Mouse (Mus musculus): ENCODE results near the gene Ndufa4.

DNA sequence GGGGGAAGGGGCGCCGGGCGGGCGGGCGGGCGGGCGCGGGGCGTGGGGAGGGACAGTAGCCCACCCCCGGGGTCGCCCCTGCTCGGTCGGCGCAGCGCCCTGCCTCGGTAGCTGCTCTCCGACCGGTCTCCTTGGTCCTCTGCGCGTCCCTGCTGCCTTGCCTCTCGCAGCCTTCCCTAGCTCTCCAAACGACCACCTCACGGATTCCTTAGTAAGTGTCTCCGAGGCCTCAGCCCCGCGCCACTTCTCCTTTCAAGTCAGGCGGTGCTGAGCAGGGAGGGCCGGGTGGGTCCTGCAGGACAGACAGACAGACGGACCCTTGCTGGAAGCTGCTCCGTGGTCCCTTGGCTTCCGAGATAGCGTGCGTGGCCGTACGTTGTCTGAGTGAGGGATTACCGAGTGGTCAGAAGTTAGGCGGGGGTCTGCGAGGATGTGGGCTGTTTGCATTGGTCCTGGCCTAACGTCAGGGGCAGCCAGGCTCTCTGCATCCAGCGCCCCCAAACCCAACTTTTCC, 18.8 kb upstream of the Ndufa4 start:
- TF ChIP-seq ZNF384 (IDR thresholded peaks at IDR 0.05; ENCODE audit: low read depth, low read length) (no peak), HCFC1 (IDR thresholded peaks at IDR 0.05; ENCODE audit: borderline replicate concordance, insufficient read depth, low read length) (no peak), CHD2 (IDR thresholded peaks at IDR 0.05; ENCODE audit: low read depth, low read length) (no peak)
